Mouse (Mus musculus): ENCODE data around the gene Rasgrp3.

Gene Rasgrp3

DNA sequence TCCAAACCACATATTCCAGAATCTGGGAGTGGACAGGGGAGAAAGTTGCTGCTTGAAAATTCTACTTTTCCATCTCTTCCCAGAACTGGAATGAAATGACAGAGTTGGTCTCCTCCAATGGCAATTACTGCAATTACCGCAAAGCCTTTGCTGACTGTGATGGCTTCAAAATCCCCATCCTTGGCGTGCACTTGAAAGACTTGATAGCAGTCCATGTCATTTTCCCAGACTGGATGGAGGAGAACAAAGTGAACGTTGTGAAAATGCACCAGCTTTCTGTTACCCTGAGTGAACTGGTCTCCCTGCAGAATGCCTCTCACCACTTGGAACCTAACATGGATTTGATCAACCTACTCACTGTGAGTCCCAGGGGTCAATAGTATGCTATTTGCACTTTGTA lies 67.3 kb downstream of the Rasgrp3 start:
- in situ Hi-C loops (cut with MboI, MseI), result no loop called here

DNA sequence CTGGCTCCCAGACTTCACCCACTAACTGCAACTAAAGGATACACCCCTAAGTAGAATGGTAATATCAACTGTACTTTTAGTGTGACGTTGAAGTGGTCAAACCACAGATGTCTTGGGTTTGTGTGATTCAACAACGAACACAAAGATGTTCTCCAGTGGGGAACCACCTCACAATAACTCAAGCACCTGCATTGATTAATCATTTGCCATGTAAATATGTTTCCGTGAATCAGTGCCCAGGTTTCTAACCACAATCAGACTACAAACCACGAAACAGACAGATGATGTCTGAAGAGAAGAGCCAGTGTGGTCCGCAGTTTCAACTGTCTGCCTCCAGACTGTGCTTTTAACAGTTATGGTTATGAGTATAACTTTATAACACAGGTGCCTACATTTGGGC lies 69.4 kb downstream of the Rasgrp3 start:
- in situ Hi-C loops (cut with MboI, MseI), result no loop called here

GRCm38 (mm10) chr17:75506097-75506675 lies 70.5 kb downstream of the Rasgrp3 start:
- in situ Hi-C loops (cut with MboI, MseI), result no loop called here

- in situ Hi-C loops (cut with MboI, MseI), result no loop called here
These were observed 71.3 kb downstream of the Rasgrp3 start for GRCm38 (mm10) chr17:75506708-75507641.

GRCm38 (mm10) chr17:75509257-75509656 lies 73.6 kb downstream of the Rasgrp3 start:
- in situ Hi-C loops (cut with MboI, MseI), result no loop called here

DNA sequence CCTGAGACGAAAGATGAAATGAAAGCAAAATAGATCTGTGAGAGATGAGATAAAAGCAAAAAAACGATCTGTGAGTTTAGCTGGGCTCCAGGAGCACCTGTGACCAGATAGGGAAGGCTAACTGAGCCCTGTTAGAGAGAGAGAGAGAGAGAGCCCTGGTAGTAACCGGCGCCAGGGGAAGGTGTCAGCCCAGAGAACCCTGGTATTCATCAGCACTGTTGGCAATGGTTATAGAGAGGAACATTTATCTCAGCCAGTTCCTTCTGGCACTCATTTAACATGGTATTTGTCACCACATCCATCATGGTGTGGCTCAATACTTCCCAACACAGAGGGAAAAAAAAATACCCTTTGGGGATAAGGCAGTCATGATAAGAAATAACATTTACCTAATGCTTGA lies 80.9 kb downstream of the Rasgrp3 start:
- in situ Hi-C loops (cut with MboI, MseI), result loop anchor here (5.0 to 10.0 kb wide), 2 partner anchors 106 to 462 kb away; no protein-coding TSS in a partner anchor

- in situ Hi-C loops (cut with MboI, MseI), result loop anchor here (5.0 to 10.0 kb wide), 2 partner anchors 104 to 464 kb away; no protein-coding TSS in a partner anchor
These were observed 82.6 kb downstream of the Rasgrp3 start for GRCm38 (mm10) chr17:75518181-75518901.

DNA sequence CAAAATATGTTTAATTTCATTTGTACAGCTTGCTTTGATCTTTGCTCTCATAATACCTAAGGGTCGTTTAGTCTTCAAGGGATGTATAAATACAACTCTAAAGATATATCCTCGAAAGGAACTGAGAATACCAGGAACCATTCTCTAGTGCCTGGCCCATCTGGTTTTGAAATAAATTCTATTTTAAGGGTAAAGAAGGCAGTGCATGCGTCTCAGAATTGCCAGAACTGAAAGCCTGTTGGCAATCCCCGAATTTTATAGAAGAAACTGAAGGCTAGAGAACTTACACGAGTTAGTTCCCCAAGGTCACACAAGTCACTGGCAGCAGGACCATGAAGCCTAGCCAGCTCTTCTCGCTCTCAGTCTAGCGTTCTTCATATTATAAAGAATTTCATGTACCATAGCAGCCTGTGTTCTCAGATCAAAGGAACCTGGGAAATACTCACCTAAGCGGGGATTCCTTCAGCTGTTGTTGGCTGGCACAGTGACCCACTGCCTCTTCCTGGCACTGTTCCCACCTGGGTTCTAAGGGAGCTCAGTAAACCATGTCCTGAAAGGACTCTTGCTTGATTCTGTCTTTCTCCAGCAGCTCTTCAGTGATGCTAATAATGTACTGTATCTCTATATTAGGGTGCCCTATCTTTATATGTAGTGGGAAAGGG lies 83.7 kb downstream of the Rasgrp3 start:
- in situ Hi-C loops (cut with MboI, MseI), result loop anchor here (5.0 to 10.0 kb wide), 2 partner anchors 103 to 465 kb away; no protein-coding TSS in a partner anchor

- in situ Hi-C loops (cut with MboI, MseI), result no loop called here
These were observed 85.6 kb downstream of the Rasgrp3 start for GRCm38 (mm10) chr17:75521236-75521842.

DNA sequence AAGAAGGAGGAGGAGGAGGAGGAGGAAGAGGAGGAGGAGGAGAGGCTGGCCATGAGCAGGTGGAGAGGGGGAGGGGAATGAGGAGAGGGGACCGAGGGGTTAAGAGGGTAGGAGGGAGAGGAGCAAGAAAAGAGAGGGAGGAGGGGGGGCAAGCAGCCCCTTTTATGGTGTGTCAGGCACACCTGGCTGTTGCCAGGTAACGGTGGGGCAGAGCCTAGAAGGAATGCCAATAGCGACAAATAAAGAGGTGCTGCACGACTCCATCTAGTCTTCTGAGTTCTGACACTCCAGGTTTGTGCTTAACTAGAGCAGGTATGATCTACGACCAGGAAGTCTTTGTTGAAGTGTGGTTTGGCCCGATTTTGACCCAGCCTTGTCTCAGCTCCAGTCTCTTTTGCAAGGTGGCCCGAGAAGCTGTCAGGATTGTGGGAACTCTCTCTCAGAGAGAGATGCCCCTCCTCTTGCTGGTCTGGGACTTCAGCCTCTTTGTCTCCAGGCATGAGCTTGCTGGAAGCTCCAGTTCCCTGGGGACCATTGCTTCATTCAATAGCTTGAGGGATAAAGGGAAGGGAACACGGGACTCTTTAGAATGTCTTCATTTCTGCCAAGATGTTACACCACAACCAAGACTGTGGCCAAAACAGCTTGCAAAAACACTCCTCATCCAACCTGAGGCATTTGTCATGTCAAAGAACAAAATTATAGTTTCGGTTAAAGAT lies 86.8 kb downstream of the Rasgrp3 start:
- in situ Hi-C loops (cut with MboI, MseI), result no loop called here

DNA sequence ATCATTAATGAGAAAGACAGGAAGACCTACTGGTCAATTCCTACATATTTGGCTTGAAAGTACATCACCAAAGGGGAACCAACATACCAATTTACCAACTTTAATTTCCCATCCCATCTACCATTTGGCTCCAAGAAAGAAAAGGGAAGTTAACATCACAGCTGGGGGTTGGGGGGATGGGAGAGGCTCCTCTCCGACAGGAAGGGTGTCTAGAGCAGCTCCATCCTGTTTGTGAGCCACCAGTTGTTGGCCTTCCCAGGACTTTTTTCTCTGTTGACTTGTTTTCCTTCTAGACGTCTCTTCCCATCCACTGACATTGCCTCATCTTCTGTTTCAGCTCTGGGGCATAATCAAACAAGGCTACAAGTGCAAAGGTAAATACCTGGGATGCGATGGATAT lies 88.1 kb downstream of the Rasgrp3 start:
- in situ Hi-C loops (cut with MboI, MseI), result no loop called here

GRCm38 (mm10) chr17:75526411-75526810 lies 90.7 kb downstream of the Rasgrp3 start:
- in situ Hi-C loops (cut with MboI, MseI), result loop anchor here (25.0 kb wide), 2 partner anchors 714 to 789 kb away; no protein-coding TSS in a partner anchor

DNA sequence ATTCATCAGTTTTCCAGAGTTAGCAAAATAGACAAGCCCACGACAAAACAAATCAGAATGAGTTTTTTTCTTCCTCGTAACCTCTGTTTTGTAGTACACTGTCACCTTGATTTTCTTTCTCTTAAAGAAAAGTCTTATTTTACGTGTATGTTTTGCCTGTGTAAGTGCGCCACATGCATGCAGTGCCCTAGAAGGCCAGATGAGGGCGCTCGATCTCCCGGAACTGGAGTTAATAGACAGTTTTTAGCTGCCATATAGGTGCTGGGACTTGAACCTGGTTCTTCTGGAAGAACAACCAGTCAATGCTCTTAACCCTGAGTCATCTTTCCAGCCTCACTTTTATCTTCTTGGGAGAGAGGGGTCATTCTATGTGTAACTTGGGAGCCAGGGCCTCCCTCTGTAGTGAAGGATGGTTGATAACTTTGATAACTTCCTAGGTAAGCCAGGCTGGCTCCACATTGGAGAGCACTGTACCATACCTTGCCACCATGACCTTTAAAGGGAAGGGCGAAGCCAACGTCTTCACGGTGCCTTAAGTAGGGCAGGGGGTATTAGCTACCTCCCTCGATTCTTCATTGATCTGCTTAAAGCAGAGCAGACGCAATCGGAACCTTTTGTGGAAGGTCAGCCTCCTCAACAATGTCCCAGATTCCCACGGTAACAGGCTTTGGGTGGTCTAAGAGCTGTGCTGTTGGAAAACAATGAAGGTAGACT lies 93.7 kb downstream of the Rasgrp3 start:
- in situ Hi-C loops (cut with MboI, MseI), result loop anchor here (25.0 kb wide), 2 partner anchors 717 to 792 kb away; no protein-coding TSS in a partner anchor

DNA sequence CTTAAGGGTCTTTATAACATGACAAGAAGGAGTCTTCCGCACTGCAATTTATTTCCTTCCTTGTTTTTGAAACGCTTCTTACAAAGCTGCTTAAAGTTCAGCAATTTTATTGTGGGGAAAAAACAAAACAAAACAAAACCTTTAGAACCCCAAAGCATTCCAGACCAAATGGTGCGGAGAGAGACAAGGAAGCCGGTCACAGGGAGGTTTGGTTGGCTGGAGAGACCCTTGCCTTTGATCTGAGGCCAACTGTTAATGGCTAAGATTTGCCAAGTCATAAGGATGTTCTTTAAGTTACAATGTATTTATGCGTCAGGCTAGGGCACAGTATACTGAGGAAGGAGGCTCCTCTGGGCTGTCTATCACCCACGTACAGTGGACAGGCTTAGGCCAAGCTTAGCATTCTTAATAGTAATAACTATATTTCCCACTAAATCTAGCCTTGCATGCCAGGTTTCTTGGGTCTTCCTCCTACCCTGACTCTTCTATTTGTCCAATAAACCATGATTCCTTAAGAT lies 96.8 kb downstream of the Rasgrp3 start:
- in situ Hi-C loops (cut with MboI, MseI), result loop anchor here (25.0 kb wide), 2 partner anchors 720 to 795 kb away; no protein-coding TSS in a partner anchor

GRCm38 (mm10) chr17:75534314-75535020 lies 98.8 kb downstream of the Rasgrp3 start:
- in situ Hi-C loops (cut with MboI, MseI), result loop anchor here (25.0 kb wide), 2 partner anchors 722 to 797 kb away; no protein-coding TSS in a partner anchor

- in situ Hi-C loops (cut with MboI, MseI), result loop anchor here (25.0 kb wide), 2 partner anchors 723 to 798 kb away; no protein-coding TSS in a partner anchor
These were observed 99.9 kb downstream of the Rasgrp3 start for GRCm38 (mm10) chr17:75535612-75536011.

DNA sequence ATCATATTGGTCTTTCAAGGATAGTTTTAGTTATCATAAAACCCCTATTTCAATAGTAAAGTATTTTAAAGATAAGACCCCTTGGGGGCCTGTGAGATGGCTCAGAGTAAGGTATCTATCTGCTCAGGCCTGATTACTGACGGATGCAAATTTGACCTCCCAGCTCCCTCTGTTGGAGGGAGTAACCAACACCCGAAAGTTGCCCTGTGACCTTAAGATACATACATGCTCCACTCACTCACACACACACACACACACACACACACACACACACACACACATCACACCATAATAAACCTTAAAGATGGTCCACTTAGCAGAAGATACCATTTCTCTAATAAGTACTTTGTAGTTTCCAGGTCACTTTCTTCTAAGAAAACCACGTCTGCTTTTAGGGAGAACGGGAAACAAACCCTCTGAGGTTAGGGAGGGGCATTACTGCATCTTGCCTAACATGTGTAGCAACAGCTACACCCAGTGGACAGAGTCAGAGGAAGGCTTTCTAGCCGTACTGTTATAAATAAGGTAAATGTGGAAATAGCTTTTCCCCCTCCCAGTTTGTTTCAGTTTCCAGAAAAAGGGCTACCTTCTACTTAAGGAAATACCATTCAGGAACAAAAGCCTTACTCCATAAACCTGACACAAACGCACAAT lies 100.8 kb downstream of the Rasgrp3 start:
- in situ Hi-C loops (cut with MboI, MseI), result loop anchor here (25.0 kb wide), 2 partner anchors 724 to 799 kb away; no protein-coding TSS in a partner anchor

DNA sequence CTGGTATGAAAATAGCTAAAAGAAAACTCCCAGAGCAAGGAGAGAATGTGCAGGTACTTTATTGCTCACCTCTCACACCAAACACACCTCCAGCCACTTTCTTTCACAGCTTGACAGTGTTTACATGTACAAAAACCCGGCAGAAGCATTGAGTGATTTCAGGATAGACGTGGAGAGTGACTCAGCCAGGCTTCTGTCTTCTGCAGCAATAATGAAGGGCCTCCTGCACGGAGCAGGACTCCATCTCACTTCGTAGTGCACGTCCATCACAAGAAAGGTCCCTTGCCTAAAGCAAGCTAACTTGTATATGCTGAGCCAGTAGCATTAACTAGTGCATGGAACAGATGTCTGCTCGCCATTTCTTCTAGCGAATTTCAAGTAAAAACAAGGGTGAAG lies 101.4 kb downstream of the Rasgrp3 start:
- in situ Hi-C loops (cut with MboI, MseI), result loop anchor here (25.0 kb wide), 2 partner anchors 725 to 800 kb away; no protein-coding TSS in a partner anchor

Data from T-helper 1 cell (primary cell).